Mouse (Mus musculus) hindbrain, embryonic 14.5 days (tissue): ENCODE measurements around the gene Gpr3. TPM values are rescaled to one million over a fixed set of nuclear protein-coding genes. Genes with fewer than 3 reads are reported as not detected.

ENCODE experiments used
- ATAC-seq: fragments of 200-750 bp; cut with Nextera tagmentation; 2 replicates; pipeline ENCODE4 v1.8.0; 2017; ENCODE audit warnings: moderate number of reproducible peaks, mild to moderate bottlenecking, moderate TSS enrichment, moderate library complexity; ENCODE audit not compliant: low FRiP score
- DNase-seq: peaks from one replicate; pipeline ENCODE4 v3.0.0-alpha.2; 2015; ENCODE audit warnings: low spot score
- H3K27ac ChIP-seq: fragments of 300-500 bp; sonication (generic); 2 replicates; pipeline ENCODE4 v1.5.1; 2014; ENCODE audit warnings: mild to moderate bottlenecking, moderate library complexity
- H3K27me3 ChIP-seq: fragments of 300-500 bp; sonication (generic); 2 replicates; pipeline ENCODE4 v1.6.1; 2014; ENCODE audit warnings: mild to moderate bottlenecking, low read length, mixed read lengths; ENCODE audit not compliant: control insufficient read depth, insufficient read depth
- H3K36me3 ChIP-seq: fragments of 300-500 bp; sonication (generic); replicated peaks from 2 replicates; pipeline ENCODE4 v1.6.1; 2014; ENCODE audit not compliant: control insufficient read depth, insufficient read depth
- H3K4me1 ChIP-seq: fragments of 300-500 bp; sonication (generic); replicated peaks from 2 replicates; pipeline ENCODE4 v1.6.1; 2014; ENCODE audit warnings: antibody characterized with exemption, low read length, mixed read lengths; ENCODE audit not compliant: control insufficient read depth, insufficient read depth
- H3K4me2 ChIP-seq: fragments of 300-500 bp; sonication (generic); replicated peaks from 2 replicates; pipeline ENCODE4 v1.6.1; 2014; ENCODE audit warnings: mild to moderate bottlenecking, moderate library complexity
- H3K4me3 ChIP-seq: fragments of 300-500 bp; sonication (generic); replicated peaks from 2 replicates; pipeline ENCODE4 v1.5.1; 2014; ENCODE audit warnings: mild to moderate bottlenecking, low read length
- H3K9ac ChIP-seq: fragments of 300-500 bp; sonication (generic); 2 replicates; pipeline ENCODE4 v1.6.1; 2014
- H3K9me3 ChIP-seq: fragments of 300-500 bp; sonication (generic); 2 replicates; pipeline ENCODE4 v1.6.1; 2016; ENCODE audit warnings: low read length; ENCODE audit not compliant: control insufficient read depth
- WGBS: fragments of 180-500 bp; shearing (Covaris S2); extraction: QIAGEN DNeasy Blood & Tissue Kit; methylation state at CpG from one replicate; pipeline ENCODE4 v1.1.7; 2014; 5-methylcytosine and 5-hydroxymethylcytosine counted together
- polyA plus RNA-seq: library from polyadenylated mRNA; unstranded; fragments of >200 nt; fragmentation: Nextera tagmentation; extraction: Ambion mirVana; gene quantifications from 2 replicates; pipeline ENCODE4 v1.2.1, GENCODE M21; 2014

The Gpr3 gene
- polyA plus RNA-seq, 1 experiment from 2014 or later: 1.5 TPM

- WGBS: 4% methylated on average over 22 of the region's 22 CpGs
- no peaks in the 10 kb centered on the region for H3K36me3 ChIP-seq
- peak; percentile 73 for DNase-seq
- H3K4me1 ChIP-seq: peaks cover 8% of the 10 kb centered on the region
- no peak overlapping the region for H3K9ac ChIP-seq
- no peaks in the 10 kb centered on the region for H3K9me3 ChIP-seq
- H3K4me2 ChIP-seq: peak overlapping the region; percentile 51
- H3K4me3 ChIP-seq: peak overlapping the region; percentile 23
- ATAC-seq: no peak
- no peak overlapping the region for H3K27ac ChIP-seq
- peaks cover 73% of the 10 kb centered on the region for H3K27me3 ChIP-seq
Measured at GRCm38 (mm10) chr4:133250609-133251008, 38.3 kb upstream of the Gpr3 start.

GRCm38 (mm10) chr4:133247806-133248449 is 35.6 kb upstream of the Gpr3 start:
- Histone ChIP-seq H3K4me3 (no peak overlapping the region), H3K4me1 (peaks cover 8% of the 10 kb centered on the region), H3K9me3 (no peaks in the 10 kb centered on the region), H3K9ac (no peak overlapping the region), H3K27ac (no peak overlapping the region), H3K27me3 (peaks cover 71% of the 10 kb centered on the region), H3K4me2 (no peak overlapping the region), H3K36me3 (no peaks in the 10 kb centered on the region)
- DNase-seq: no peak
- ATAC-seq: no peak
- WGBS: 82% methylated on average over 13 of the region's 13 CpGs

GRCm38 (mm10) chr4:133247072-133247471 is 34.7 kb upstream of the Gpr3 start:
- DNase-seq: no peak
- no peak overlapping the region for H3K27ac ChIP-seq
- H3K9me3 ChIP-seq: no peaks in the 10 kb centered on the region
- no peak overlapping the region for H3K9ac ChIP-seq
- ATAC-seq: no peak
- H3K4me2 ChIP-seq: no peak overlapping the region
- H3K27me3 ChIP-seq: peaks cover 72% of the 10 kb centered on the region
- 29% methylated on average over 15 of the region's 15 CpGs for WGBS
- H3K4me1 ChIP-seq: peaks cover 8% of the 10 kb centered on the region
- no peaks in the 10 kb centered on the region for H3K36me3 ChIP-seq
- H3K4me3 ChIP-seq: no peak overlapping the region

GRCm38 (mm10) chr4:133244289-133244688 is 32.0 kb upstream of the Gpr3 start:
- Histone ChIP-seq H3K4me3 (no peak overlapping the region), H3K4me2 (no peak overlapping the region), H3K27ac (no peak overlapping the region), H3K9ac (no peak overlapping the region), H3K27me3 (peaks cover 72% of the 10 kb centered on the region), H3K9me3 (no peaks in the 10 kb centered on the region), H3K4me1 (0 out of 2 replicates have a peak, but pooled peaks cover 5% of the 10 kb centered on the region), H3K36me3 (no peaks in the 10 kb centered on the region)
- no peak for ATAC-seq
- no peak for DNase-seq
- 94% methylated on average over 1 of the region's 1 CpGs for WGBS

GRCm38 (mm10) chr4:133243538-133243937 is 31.2 kb upstream of the Gpr3 start:
- Histone ChIP-seq H3K9me3 (no peaks in the 10 kb centered on the region), H3K4me1 (0 out of 2 replicates have a peak, but pooled peaks cover 5% of the 10 kb centered on the region), H3K4me3 (no peak overlapping the region), H3K9ac (no peak overlapping the region), H3K27ac (no peak overlapping the region), H3K4me2 (no peak overlapping the region), H3K27me3 (peaks cover 69% of the 10 kb centered on the region), H3K36me3 (no peaks in the 10 kb centered on the region)
- ATAC-seq (no peak), DNase-seq (no peak)
- WGBS: 50% methylated on average over 13 of the region's 13 CpGs

GRCm38 (mm10) chr4:133242710-133243109 is 30.4 kb upstream of the Gpr3 start:
- Histone ChIP-seq H3K4me2 (no peak overlapping the region), H3K9me3 (no peaks in the 10 kb centered on the region), H3K36me3 (no peaks in the 10 kb centered on the region), H3K4me1 (0 out of 2 replicates have a peak, but pooled peaks cover 5% of the 10 kb centered on the region), H3K27me3 (peaks cover 64% of the 10 kb centered on the region), H3K4me3 (no peak overlapping the region), H3K9ac (no peak overlapping the region), H3K27ac (no peak overlapping the region)
- no peak for DNase-seq
- ATAC-seq: no peak
- 50% methylated on average over 9 of the region's 9 CpGs for WGBS

- H3K27me3 ChIP-seq: peaks cover 56% of the 10 kb centered on the region
- no peaks in the 10 kb centered on the region for H3K36me3 ChIP-seq
- H3K9me3 ChIP-seq: no peaks in the 10 kb centered on the region
- DNase-seq (no peak), ATAC-seq (no peak)
- peak overlapping the region; percentile 69 for H3K4me2 ChIP-seq
- H3K4me1 ChIP-seq: 0 out of 2 replicates have a peak, but pooled peaks cover 5% of the 10 kb centered on the region
- WGBS: 37% methylated on average over 11 of the region's 11 CpGs
- H3K27ac ChIP-seq: no peak overlapping the region
- peak overlapping the region; percentile 45 for H3K4me3 ChIP-seq
- no peak overlapping the region; the same call in 1 of the 2 replicates for H3K9ac ChIP-seq
Measured at GRCm38 (mm10) chr4:133241910-133242309, 29.6 kb upstream of the Gpr3 start.

GRCm38 (mm10) chr4:133240934-133241908 is 28.9 kb upstream of the Gpr3 start:
- Histone ChIP-seq H3K4me3 (peak overlapping the region; percentile 45), H3K27me3 (peaks cover 49% of the 10 kb centered on the region), H3K4me1 (0 out of 2 replicates have a peak, but pooled peaks cover 5% of the 10 kb centered on the region), H3K27ac (no peak overlapping the region), H3K4me2 (peak overlapping the region; percentile 69), H3K36me3 (no peaks in the 10 kb centered on the region), H3K9me3 (no peaks in the 10 kb centered on the region), H3K9ac (peak overlapping the region; percentile 53)
- DNase-seq: peak; percentile 79
- 1% methylated on average over 77 of the region's 78 CpGs for WGBS
- ATAC-seq: peak; percentile 91

- no peak for DNase-seq
- H3K4me1 ChIP-seq: 0 out of 2 replicates have a peak, but pooled peaks cover 5% of the 10 kb centered on the region
- no peaks in the 10 kb centered on the region for H3K9me3 ChIP-seq
- no peaks in the 10 kb centered on the region for H3K36me3 ChIP-seq
- no peak within 1 kb of the TSS for H3K27ac ChIP-seq
- WGBS: 4% methylated on average over 16 of the region's 16 CpGs
- ATAC-seq: no peak
- H3K4me3 ChIP-seq: peak within 1 kb of the TSS; percentile 45
- peaks cover 45% of the 10 kb centered on the region for H3K27me3 ChIP-seq
- peak within 1 kb of the TSS; percentile 53 for H3K9ac ChIP-seq
- H3K4me2 ChIP-seq: peak within 1 kb of the TSS; percentile 69
Measured at GRCm38 (mm10) chr4:133240490-133240921, 28.2 kb upstream of the Gpr3 start, which contains the start of gene Map3k6. Gene Map3k6, plus strand, starts transcription at chr4:133240818.
